Mouse (Mus musculus) MEL (cell line): ENCODE results near the gene Hnrnpul1. TPM values are rescaled to one million over a fixed set of nuclear protein-coding genes. Genes with fewer than 3 reads are reported as not detected.

Source experiments
- DNase-seq: peaks from one replicate; pipeline ENCODE4 v3.0.0; 2011; ENCODE audit warnings: low read depth, low spot score
- H3K27ac ChIP-seq: 2 replicates; pipeline ENCODE4 v1.5.1; 2012; ENCODE audit warnings: low read depth, mild to moderate bottlenecking, control low read depth, low read length, moderate library complexity; ENCODE audit not compliant: control insufficient read depth
- H3K27me3 ChIP-seq, 2 experiments: fragments of 150-350 bp in 1 of 2; sonication (generic) in 1 of 2; 2 replicates each; pipeline ENCODE4 v1.6.1; 2012; ENCODE audit warnings: low read length in 2 of 2, mild to moderate bottlenecking in 2 of 2, improper control_type of control experiment in 1 of 2, moderate library complexity in 1 of 2; ENCODE audit not compliant: insufficient read depth in 2 of 2, control insufficient read depth in 1 of 2
- H3K36me3 ChIP-seq, 2 experiments: 2 replicates each; pipeline ENCODE4 v1.6.1; 2012 to 2014; ENCODE audit warnings: low read length in 2 of 2, improper control_type of control experiment in 1 of 2, inconsistent platforms in 1 of 2, mild to moderate bottlenecking in 1 of 2; ENCODE audit not compliant: insufficient read depth in 2 of 2, control insufficient read depth in 1 of 2
- H3K4me1 ChIP-seq, 2 experiments: fragments of 150-350 bp in 1 of 2; sonication (generic) in 1 of 2; 2 replicates each; pipeline ENCODE4 v1.6.1; 2012; ENCODE audit warnings: low read length in 2 of 2, improper control_type of control experiment in 1 of 2, mild to moderate bottlenecking in 1 of 2; ENCODE audit not compliant: insufficient read depth in 2 of 2, control insufficient read depth in 1 of 2
- H3K4me3 ChIP-seq, 2 experiments: fragments of 150-350 bp in 1 of 2; sonication (generic) in 1 of 2; 2 replicates each; pipeline ENCODE4 v1.5.1; 2012; ENCODE audit warnings: low read depth in 2 of 2, low read length in 2 of 2, mild to moderate bottlenecking in 2 of 2, moderate library complexity in 2 of 2, control low read depth in 1 of 2, improper control_type of control experiment in 1 of 2; ENCODE audit not compliant: control insufficient read depth in 1 of 2, insufficient read depth in 1 of 2
- H3K79me2 ChIP-seq: 2 replicates; pipeline ENCODE4 v1.6.1; 2012; ENCODE audit warnings: mild to moderate bottlenecking, low read length, moderate library complexity; ENCODE audit not compliant: control insufficient read depth, poor library complexity, insufficient read depth
- H3K9ac ChIP-seq: 2 replicates; pipeline ENCODE4 v1.6.1; 2012; ENCODE audit warnings: low read depth, mild to moderate bottlenecking, control low read depth, low read length, moderate library complexity; ENCODE audit not compliant: control insufficient read depth, poor library complexity, severe bottlenecking
- H3K9me3 ChIP-seq: fragments of 150-350 bp; sonication (generic); replicated peaks from 2 replicates; pipeline ENCODE4 v1.6.1; 2012; ENCODE audit warnings: mild to moderate bottlenecking, low read length, improper control_type of control experiment, moderate library complexity; ENCODE audit not compliant: insufficient read depth
- BHLHE40 ChIP-seq: IDR thresholded peaks from 2 replicates; pipeline ENCODE4 v1.6.1; 2012; ENCODE audit warnings: low read depth, mild to moderate bottlenecking, inconsistent platforms, low read length, improper control_type of control experiment, borderline replicate concordance
- CHD1 ChIP-seq: IDR thresholded peaks from 2 replicates; pipeline ENCODE4 v1.6.1; 2012; ENCODE audit warnings: low read depth, mild to moderate bottlenecking, inconsistent platforms, low read length, improper control_type of control experiment
- CHD2 ChIP-seq: IDR thresholded peaks from 2 replicates; pipeline ENCODE4 v1.6.1; 2011; ENCODE audit warnings: low read length, improper control_type of control experiment
- CTCF ChIP-seq, 3 experiments: IDR thresholded peaks in 2 of 3; conservative IDR thresholded peaks in 1 of 3; 2 replicates each; pipeline ENCODE4 v1.5.1; 2011 to 2012; ENCODE audit warnings: low read length in 3 of 3, low read depth in 2 of 3, mild to moderate bottlenecking in 2 of 3, improper control_type of control experiment in 1 of 3, inconsistent platforms in 1 of 3, mixed read lengths in 1 of 3, moderate library complexity in 1 of 3; ENCODE audit not compliant: control insufficient read depth in 1 of 3, insufficient read depth in 1 of 3, poor library complexity in 1 of 3, severe bottlenecking in 1 of 3
- E2F4 ChIP-seq: IDR thresholded peaks from 2 replicates; pipeline ENCODE4 v1.6.1; 2011; ENCODE audit warnings: low read depth, low read length, improper control_type of control experiment, borderline replicate concordance
- ELF1 ChIP-seq: IDR thresholded peaks from 2 replicates; pipeline ENCODE4 v1.6.1; 2014; ENCODE audit warnings: low read depth, mild to moderate bottlenecking, inconsistent platforms, low read length, improper control_type of control experiment, moderate library complexity
- EP300 ChIP-seq, 2 experiments: IDR thresholded peaks; 2 replicates each; pipeline ENCODE4 v1.6.1; 2011; ENCODE audit warnings: improper control_type of control experiment in 2 of 2, low read length in 2 of 2, low read depth in 1 of 2, mild to moderate bottlenecking in 1 of 2
- ETS1 ChIP-seq: IDR thresholded peaks from 2 replicates; pipeline ENCODE4 v1.6.1; 2012; ENCODE audit warnings: low read depth, mild to moderate bottlenecking, inconsistent platforms, low read length, improper control_type of control experiment, moderate library complexity
- JUND ChIP-seq: IDR thresholded peaks from 2 replicates; pipeline ENCODE4 v1.6.1; 2011; ENCODE audit warnings: low read depth, mild to moderate bottlenecking, improper control_type of control experiment, low read length
- KAT2A ChIP-seq: conservative IDR thresholded peaks from 2 replicates; pipeline ENCODE4 v1.6.1; 2012; ENCODE audit warnings: low read depth, low read length, improper control_type of control experiment, inconsistent platforms
- MAFK ChIP-seq: IDR thresholded peaks from 2 replicates; pipeline ENCODE4 v1.6.1; 2011; ENCODE audit warnings: low read depth, mild to moderate bottlenecking, low read length, improper control_type of control experiment, borderline replicate concordance
- MAX ChIP-seq: IDR thresholded peaks from 2 replicates; pipeline ENCODE4 v1.6.1; 2011; ENCODE audit warnings: low read length, improper control_type of control experiment
- MEF2A ChIP-seq: IDR thresholded peaks from 2 replicates; pipeline ENCODE4 v1.6.1; 2014; ENCODE audit warnings: low read depth, mild to moderate bottlenecking, inconsistent platforms, low read length, improper control_type of control experiment; ENCODE audit not compliant: poor library complexity, insufficient replicate concordance, severe bottlenecking; ENCODE audit errors: extremely low read depth
- MYB ChIP-seq: IDR thresholded peaks from 2 replicates; pipeline ENCODE4 v1.6.1; 2011; ENCODE audit warnings: mild to moderate bottlenecking, low read depth, low read length, improper control_type of control experiment
- MYC ChIP-seq: IDR thresholded peaks from 2 replicates; pipeline ENCODE4 v1.6.1; 2011; ENCODE audit warnings: low read depth, mild to moderate bottlenecking, low read length, improper control_type of control experiment, moderate library complexity
- NELFE ChIP-seq: IDR thresholded peaks from 2 replicates; pipeline ENCODE4 v1.6.1; 2011; ENCODE audit warnings: low read depth, low read length, improper control_type of control experiment
- POLR2A ChIP-seq, 2 experiments: IDR thresholded peaks; 2 replicates each; pipeline ENCODE4 v1.6.1; 2011 to 2012; ENCODE audit warnings: low read length in 2 of 2, mild to moderate bottlenecking in 2 of 2, control low read depth in 1 of 2, improper control_type of control experiment in 1 of 2, low read depth in 1 of 2, moderate library complexity in 1 of 2; ENCODE audit not compliant: control insufficient read depth in 1 of 2, insufficient read depth in 1 of 2, poor library complexity in 1 of 2
- POLR2AphosphoS2 ChIP-seq: IDR thresholded peaks from 2 replicates; pipeline ENCODE4 v1.6.1; 2011; ENCODE audit warnings: low read length, improper control_type of control experiment
- RAD21 ChIP-seq: IDR thresholded peaks from 2 replicates; pipeline ENCODE4 v1.6.1; 2011; ENCODE audit warnings: mild to moderate bottlenecking, low read depth, low read length, improper control_type of control experiment
- RCOR1 ChIP-seq: IDR thresholded peaks from 2 replicates; pipeline ENCODE4 v1.6.1; 2012; ENCODE audit warnings: low read depth, mild to moderate bottlenecking, inconsistent platforms, low read length, improper control_type of control experiment
- SMC3 ChIP-seq: IDR thresholded peaks from 2 replicates; pipeline ENCODE4 v1.6.1; 2011; ENCODE audit warnings: low read depth, low read length, improper control_type of control experiment
- TBP ChIP-seq: IDR thresholded peaks from 2 replicates; pipeline ENCODE4 v1.8.0; 2011; ENCODE audit warnings: low read depth, low read length, improper control_type of control experiment
- TCF12 ChIP-seq: IDR thresholded peaks from 2 replicates; pipeline ENCODE4 v1.6.1; 2014; ENCODE audit warnings: low read depth, mild to moderate bottlenecking, inconsistent platforms, low read length, improper control_type of control experiment, moderate library complexity
- ZC3H11A ChIP-seq: IDR thresholded peaks from 2 replicates; pipeline ENCODE4 v1.6.1; 2012; ENCODE audit warnings: low read depth, mild to moderate bottlenecking, inconsistent platforms, low read length, improper control_type of control experiment
- ZKSCAN1 ChIP-seq: IDR thresholded peaks from 2 replicates; pipeline ENCODE4 v1.6.1; 2012; ENCODE audit warnings: low read depth, mild to moderate bottlenecking, inconsistent platforms, low read length, improper control_type of control experiment, moderate library complexity
- ZMIZ1 ChIP-seq: IDR thresholded peaks from 2 replicates; pipeline ENCODE4 v1.6.1; 2012; ENCODE audit warnings: low read depth, mild to moderate bottlenecking, inconsistent platforms, low read length, improper control_type of control experiment, moderate library complexity
- ZNF384 ChIP-seq: IDR thresholded peaks from 2 replicates; pipeline ENCODE4 v1.6.1; 2012; ENCODE audit warnings: low read depth, mild to moderate bottlenecking, inconsistent platforms, low read length, improper control_type of control experiment
- polyA plus RNA-seq, 2 experiments: library from polyadenylated mRNA; stranded (reverse) in 1 of 2; unstranded in 1 of 2; fragments of >175 nt in 1 of 2; fragments of >200 nt in 1 of 2; gene quantifications; 2 replicates each; pipeline versions ENCODE4 v1.2.1 to v1.2.4; 2012; ENCODE audit warnings: low replicate concordance in 2 of 2, low read depth in 1 of 2; ENCODE audit not compliant: insufficient read length in 2 of 2, insufficient read depth in 1 of 2, missing spikeins in 1 of 2
- total RNA-seq: library from RNA; depleted of rRNA; stranded (reverse); fragments of 300-350 nt; gene quantifications from 2 replicates; pipeline ENCODE4 v1.2.3, GENCODE M21; 2012

Hnrnpul1 gene
- total and polyA plus RNA-seq, 3 experiments = 56.1 to 215 (median 181) TPM

DNA sequence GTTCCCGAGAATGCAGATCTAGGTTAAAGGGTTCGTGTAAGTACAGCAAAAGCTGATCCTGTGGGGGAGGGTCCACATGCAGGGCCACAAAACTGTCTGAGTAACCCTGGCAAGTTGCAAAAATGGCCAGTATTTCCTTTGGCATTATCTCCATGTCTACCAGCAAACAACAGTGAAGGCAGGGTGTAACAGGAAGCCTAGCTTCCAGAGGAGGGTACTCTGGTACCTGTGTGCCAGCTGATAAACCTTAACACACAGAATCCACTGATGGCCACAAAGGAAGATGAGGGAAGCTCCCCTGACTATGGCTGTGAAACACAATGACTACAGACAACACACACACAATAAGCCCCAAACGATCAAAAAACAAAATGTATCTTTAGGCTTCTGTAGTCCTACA is 16.3 kb downstream of the Hnrnpul1 start (continued):
- TF ChIP-seq MYC (no peak), EP300 (IDR thresholded peaks at IDR 0.05; ENCODE audit: low read depth in 1 of 2, low read length in 2 of 2) (peak; percentile 79 to 92), CHD2 (no peak), BHLHE40 (no peak), ELF1 (no peak), ZKSCAN1 (no peak), TBP (0 out of 2 replicates have a peak, but pooled peaks have one; percentile 29), SMC3 (no peak), TCF12 (peak; percentile 86), ZC3H11A (no peak)

- H3K4me3 ChIP-seq = no peak overlapping the region
- DNase-seq = peak; percentile 71
- H3K79me2 ChIP-seq = peaks cover 4% of the 10 kb centered on the region; the same call in 1 of the 2 replicates
- peaks cover 55 to 58% of the 10 kb centered on the region in 2 experiments for H3K36me3 ChIP-seq
- H3K9ac ChIP-seq = no peak overlapping the region
- H3K27me3 ChIP-seq = no peaks in the 10 kb centered on the region
- H3K27ac ChIP-seq = no peak overlapping the region
- TF ChIP-seq CTCF (IDR thresholded peaks at IDR 0.05 in 2 of 3, conservative IDR thresholded peaks at IDR 0.05 in 1 of 3; ENCODE audit: control insufficient read depth in 1 of 3, insufficient read depth in 1 of 3, low read depth in 2 of 3, low read length in 3 of 3, poor library complexity in 1 of 3, severe bottlenecking in 1 of 3) (peak; percentile 28 to 50 (median 40); a peak in 5 of 6 replicates), SMC3 (peak; percentile 38), NELFE (no peak), ZNF384 (0 out of 2 replicates have a peak, but pooled peaks have one; percentile 19), MAFK (no peak)
- H3K4me1 ChIP-seq = peaks cover 27 to 39% of the 10 kb centered on the region in 2 experiments
- H3K9me3 ChIP-seq = no peaks in the 10 kb centered on the region
Observed at GRCm38 (mm10) chr7:25736920-25737319, 17.6 kb downstream of the Hnrnpul1 start.

GRCm38 (mm10) chr7:25734991-25735390 is 19.6 kb downstream of the Hnrnpul1 start:
- Histone ChIP-seq H3K9me3 (no peaks in the 10 kb centered on the region), H3K9ac (peak overlapping the region; percentile 19; the same call in 1 of the 2 replicates), H3K27me3 (no peaks in the 10 kb centered on the region), H3K79me2 (peaks cover 4% of the 10 kb centered on the region; the same call in 1 of the 2 replicates), H3K36me3 (peaks cover 51 to 54% of the 10 kb centered on the region in 2 experiments), H3K4me1 (peaks cover 27 to 39% of the 10 kb centered on the region in 2 experiments), H3K27ac (peak overlapping the region; percentile 71), H3K4me3 (0 out of 4 replicates have a peak overlapping the region, but pooled peaks of 1 of the 2 experiments have one; percentile 16)
- DNase-seq = peak; percentile 67
- no peak for TF ChIP-seq CTCF (IDR thresholded peaks at IDR 0.05 in 2 of 3, conservative IDR thresholded peaks at IDR 0.05 in 1 of 3; ENCODE audit: control insufficient read depth in 1 of 3, insufficient read depth in 1 of 3, low read depth in 2 of 3, low read length in 3 of 3, poor library complexity in 1 of 3, severe bottlenecking in 1 of 3)
- TF ChIP-seq TBP = no peak
- TF ChIP-seq SMC3 = 0 out of 2 replicates have a peak, but pooled peaks have one; percentile 5
- TF ChIP-seq MYB = peak; percentile 74; the same call in 1 of the 2 replicates
- no peak for TF ChIP-seq ZMIZ1
- peak; percentile 91 to 92 for TF ChIP-seq EP300 (IDR thresholded peaks at IDR 0.05; ENCODE audit: low read depth in 1 of 2, low read length in 2 of 2)
- peak; percentile 78 for TF ChIP-seq ETS1
- TF ChIP-seq CHD1 = peak; percentile 82; the same call in 1 of the 2 replicates
- TF ChIP-seq RAD21 = no peak
- peak; percentile 91 for TF ChIP-seq RCOR1
- TF ChIP-seq CHD2 = peak; percentile 13; the same call in 1 of the 2 replicates
- peak; percentile 40; the same call in 1 of the 2 replicates for TF ChIP-seq KAT2A
- TF ChIP-seq JUND = 0 out of 2 replicates have a peak, but pooled peaks have one; percentile 26
- TF ChIP-seq MEF2A = no peak
- TF ChIP-seq POLR2A (IDR thresholded peaks at IDR 0.05; ENCODE audit: control insufficient read depth in 1 of 2, insufficient read depth in 1 of 2, low read depth in 1 of 2, low read length in 2 of 2, poor library complexity in 1 of 2) = peak in 1 of 2 experiments; percentile 26; a peak in 1 of 4 replicates
- peak; percentile 91 for TF ChIP-seq TCF12
- no peak; the same call in 1 of the 2 replicates for TF ChIP-seq POLR2AphosphoS2
- TF ChIP-seq MAX = peak; percentile 47
- no peak for TF ChIP-seq ELF1
- peak; percentile 45; the same call in 1 of the 2 replicates for TF ChIP-seq ZKSCAN1
- TF ChIP-seq E2F4 = no peak; the same call in 1 of the 2 replicates
